Mouse (Mus musculus): ENCODE data around the gene Disp1. TPM values are rescaled to one million over a fixed set of nuclear protein-coding genes. Genes with fewer than 3 reads are reported as not detected.

Gene Disp1
- polyA plus RNA-seq, 1 experiment from 2014 or later, result 7.6 TPM

GRCm38 (mm10) chr1:183060611-183061010 is 160.7 kb downstream of the Disp1 start:
- H3K27ac ChIP-seq (ENCODE audit: low read length), result no peak overlapping the region
- H3K9me3 ChIP-seq (replicated peaks; ENCODE audit: control insufficient read depth, low read length, poor library complexity, severe bottlenecking), result no peaks in the 10 kb centered on the region
- WGBS, result 89% methylated on average over 2 of the region's 2 CpGs
- H3K4me3 ChIP-seq (ENCODE audit: low read depth, low read length), result no peak overlapping the region
- H3K4me1 ChIP-seq (ENCODE audit: control insufficient read depth, insufficient read depth, low read length), result no peaks in the 10 kb centered on the region
- no peak overlapping the region for H3K4me2 ChIP-seq (ENCODE audit: low read length)
- H3K36me3 ChIP-seq (ENCODE audit: control insufficient read depth, insufficient read depth, low read length), result no peaks in the 10 kb centered on the region
- no peaks in the 10 kb centered on the region for H3K27me3 ChIP-seq (ENCODE audit: control insufficient read depth, insufficient read depth, low read depth, low read length)
- no peak overlapping the region for H3K9ac ChIP-seq (ENCODE audit: low read depth, low read length)
- ATAC-seq, result no peak

- Histone ChIP-seq H3K4me1 (ENCODE audit: control insufficient read depth, insufficient read depth, low read length) (no peaks in the 10 kb centered on the region), H3K4me2 (ENCODE audit: low read length) (no peak overlapping the region), H3K9me3 (replicated peaks; ENCODE audit: control insufficient read depth, low read length, poor library complexity, severe bottlenecking) (no peaks in the 10 kb centered on the region), H3K4me3 (ENCODE audit: low read depth, low read length) (no peak overlapping the region), H3K36me3 (ENCODE audit: control insufficient read depth, insufficient read depth, low read length) (no peaks in the 10 kb centered on the region), H3K27ac (ENCODE audit: low read length) (no peak overlapping the region), H3K27me3 (ENCODE audit: control insufficient read depth, insufficient read depth, low read depth, low read length) (no peaks in the 10 kb centered on the region), H3K9ac (ENCODE audit: low read depth, low read length) (no peak overlapping the region)
- ATAC-seq, result no peak
- WGBS, result 49% methylated on average over 3 of the region's 3 CpGs
These were observed 165.1 kb downstream of the Disp1 start for GRCm38 (mm10) chr1:183056289-183056655.

GRCm38 (mm10) chr1:183055608-183056288 is 165.6 kb downstream of the Disp1 start:
- Histone ChIP-seq H3K4me3 (ENCODE audit: low read depth, low read length) (no peak overlapping the region), H3K9me3 (replicated peaks; ENCODE audit: control insufficient read depth, low read length, poor library complexity, severe bottlenecking) (no peaks in the 10 kb centered on the region), H3K4me1 (ENCODE audit: control insufficient read depth, insufficient read depth, low read length) (no peaks in the 10 kb centered on the region), H3K27me3 (ENCODE audit: control insufficient read depth, insufficient read depth, low read depth, low read length) (no peaks in the 10 kb centered on the region), H3K9ac (ENCODE audit: low read depth, low read length) (no peak overlapping the region), H3K27ac (ENCODE audit: low read length) (no peak overlapping the region), H3K4me2 (ENCODE audit: low read length) (no peak overlapping the region), H3K36me3 (ENCODE audit: control insufficient read depth, insufficient read depth, low read length) (no peaks in the 10 kb centered on the region)
- ATAC-seq, result no peak
- 76% methylated on average over 2 of the region's 2 CpGs for WGBS

- H3K36me3 ChIP-seq (ENCODE audit: control insufficient read depth, insufficient read depth, low read length), result no peaks in the 10 kb centered on the region
- peaks cover 3% of the 10 kb centered on the region; the same call in 1 of the 2 replicates for H3K4me1 ChIP-seq (ENCODE audit: control insufficient read depth, insufficient read depth, low read length)
- H3K4me2 ChIP-seq (ENCODE audit: low read length), result no peak overlapping the region
- H3K27ac ChIP-seq (ENCODE audit: low read length), result no peak overlapping the region
- no peak for ATAC-seq
- H3K9me3 ChIP-seq (replicated peaks; ENCODE audit: control insufficient read depth, low read length, poor library complexity, severe bottlenecking), result no peaks in the 10 kb centered on the region
- no peak overlapping the region for H3K4me3 ChIP-seq (ENCODE audit: low read depth, low read length)
- no peaks in the 10 kb centered on the region for H3K27me3 ChIP-seq (ENCODE audit: control insufficient read depth, insufficient read depth, low read depth, low read length)
- H3K9ac ChIP-seq (ENCODE audit: low read depth, low read length), result no peak overlapping the region
- WGBS, result 91% methylated on average over 7 of the region's 7 CpGs
These were observed 168.7 kb downstream of the Disp1 start for GRCm38 (mm10) chr1:183052663-183053062.

GRCm38 (mm10) chr1:183049295-183049694 is 172.0 kb downstream of the Disp1 start:
- peaks cover 14% of the 10 kb centered on the region for H3K4me1 ChIP-seq (ENCODE audit: control insufficient read depth, insufficient read depth, low read length)
- ATAC-seq, result no peak
- H3K4me3 ChIP-seq (ENCODE audit: low read depth, low read length), result no peak overlapping the region
- H3K27ac ChIP-seq (ENCODE audit: low read length), result no peak overlapping the region
- H3K36me3 ChIP-seq (ENCODE audit: control insufficient read depth, insufficient read depth, low read length), result no peaks in the 10 kb centered on the region
- H3K27me3 ChIP-seq (ENCODE audit: control insufficient read depth, insufficient read depth, low read depth, low read length), result no peaks in the 10 kb centered on the region
- no peaks in the 10 kb centered on the region for H3K9me3 ChIP-seq (replicated peaks; ENCODE audit: control insufficient read depth, low read length, poor library complexity, severe bottlenecking)
- no peak overlapping the region for H3K4me2 ChIP-seq (ENCODE audit: low read length)
- 72% methylated on average over 6 of the region's 6 CpGs for WGBS
- no peak overlapping the region for H3K9ac ChIP-seq (ENCODE audit: low read depth, low read length)

- Histone ChIP-seq H3K9ac (ENCODE audit: low read depth, low read length) (no peak overlapping the region), H3K9me3 (replicated peaks; ENCODE audit: control insufficient read depth, low read length, poor library complexity, severe bottlenecking) (no peaks in the 10 kb centered on the region), H3K27ac (ENCODE audit: low read length) (no peak overlapping the region), H3K4me3 (ENCODE audit: low read depth, low read length) (no peak overlapping the region), H3K4me1 (ENCODE audit: control insufficient read depth, insufficient read depth, low read length) (peaks cover 14% of the 10 kb centered on the region), H3K27me3 (ENCODE audit: control insufficient read depth, insufficient read depth, low read depth, low read length) (no peaks in the 10 kb centered on the region), H3K4me2 (ENCODE audit: low read length) (no peak overlapping the region), H3K36me3 (ENCODE audit: control insufficient read depth, insufficient read depth, low read length) (no peaks in the 10 kb centered on the region)
- no peak; the same call in 1 of the 2 replicates for ATAC-seq
- 41% methylated on average over 5 of the region's 5 CpGs for WGBS
These were observed 173.3 kb downstream of the Disp1 start for GRCm38 (mm10) chr1:183047913-183048523.

- 43% methylated on average over 7 of the region's 7 CpGs for WGBS
- no peak overlapping the region for H3K9ac ChIP-seq (ENCODE audit: low read depth, low read length)
- H3K27me3 ChIP-seq (ENCODE audit: control insufficient read depth, insufficient read depth, low read depth, low read length), result no peaks in the 10 kb centered on the region
- no peak; the same call in 1 of the 2 replicates for ATAC-seq
- no peaks in the 10 kb centered on the region for H3K36me3 ChIP-seq (ENCODE audit: control insufficient read depth, insufficient read depth, low read length)
- no peak overlapping the region for H3K4me3 ChIP-seq (ENCODE audit: low read depth, low read length)
- H3K9me3 ChIP-seq (replicated peaks; ENCODE audit: control insufficient read depth, low read length, poor library complexity, severe bottlenecking), result no peaks in the 10 kb centered on the region
- H3K4me2 ChIP-seq (ENCODE audit: low read length), result no peak overlapping the region
- H3K27ac ChIP-seq (ENCODE audit: low read length), result no peak overlapping the region
- peaks cover 14% of the 10 kb centered on the region for H3K4me1 ChIP-seq (ENCODE audit: control insufficient read depth, insufficient read depth, low read length)
These were observed 174.0 kb downstream of the Disp1 start for GRCm38 (mm10) chr1:183047191-183047912.

GRCm38 (mm10) chr1:183046081-183046480 is 175.2 kb downstream of the Disp1 start:
- H3K27ac ChIP-seq (ENCODE audit: low read length), result no peak overlapping the region
- H3K36me3 ChIP-seq (ENCODE audit: control insufficient read depth, insufficient read depth, low read length), result no peaks in the 10 kb centered on the region
- no peak overlapping the region for H3K4me2 ChIP-seq (ENCODE audit: low read length)
- H3K9ac ChIP-seq (ENCODE audit: low read depth, low read length), result no peak overlapping the region
- no peaks in the 10 kb centered on the region for H3K9me3 ChIP-seq (replicated peaks; ENCODE audit: control insufficient read depth, low read length, poor library complexity, severe bottlenecking)
- no peak for ATAC-seq
- no peaks in the 10 kb centered on the region for H3K27me3 ChIP-seq (ENCODE audit: control insufficient read depth, insufficient read depth, low read depth, low read length)
- 24% methylated on average over 12 of the region's 12 CpGs for WGBS
- H3K4me1 ChIP-seq (ENCODE audit: control insufficient read depth, insufficient read depth, low read length), result peaks cover 14% of the 10 kb centered on the region
- no peak overlapping the region for H3K4me3 ChIP-seq (ENCODE audit: low read depth, low read length)

Measured in midbrain, embryonic 16.5 days (tissue).